22 mouse cellular contexts compared by ENCODE assay signal in genomic region chr1:106221964-106222363, GRCm38 (mm10). TPM values are rescaled to one million over a fixed set of nuclear protein-coding genes. Genes with fewer than 3 reads are reported as not detected.
DNase-seq lines count a peak whose midpoint lies in the region; ATAC-seq and TF ChIP-seq lines count a peak whose summit lies in the region.
"Had no signal": no experiment of that assay in that cellular context is flagged by ENCODE, and none has a peak within 500 bp of the region (broad histone marks: within the 10 kb centered on the region; RNA-seq: fewer than 3 reads in every experiment).

No protein-coding gene starts in this region.

- 46% methylated on average over 2 of the region's 2 CpGs for WGBS in heart, embryonic 10.5 days
- 53% methylated on average over 2 of the region's 2 CpGs for WGBS in heart, postnatal 0 days
- WGBS in neural tube, embryonic 12.5 days = 3% methylated on average over 2 of the region's 2 CpGs
- 13% methylated on average over 2 of the region's 2 CpGs for WGBS in neural tube, embryonic 15.5 days

- no peaks in the 10 kb centered on the region for H3K36me3 ChIP-seq in heart, embryonic 10.5 days
- H3K36me3 ChIP-seq in heart, postnatal 0 days (replicated peaks; ENCODE audit: control insufficient read depth, insufficient read depth, low read length) = no peaks in the 10 kb centered on the region
- H3K36me3 ChIP-seq in neural tube, embryonic 12.5 days = no peaks in the 10 kb centered on the region
- no peaks in the 10 kb centered on the region for H3K36me3 ChIP-seq in neural tube, embryonic 15.5 days
- H3K36me3 ChIP-seq: embryonic facial prominence, embryonic 13.5 days; midbrain, embryonic 10.5 days had no signal

- H3K4me3 ChIP-seq in heart, embryonic 10.5 days = no peak overlapping the region
- no peak overlapping the region for H3K4me3 ChIP-seq in heart, postnatal 0 days (ENCODE audit: low read depth, low read length)
- no peak overlapping the region for H3K4me3 ChIP-seq in neural tube, embryonic 12.5 days
- no peak overlapping the region for H3K4me3 ChIP-seq in neural tube, embryonic 15.5 days (replicated peaks)
- H3K4me3 ChIP-seq: embryonic facial prominence, embryonic 13.5 days; forebrain, embryonic 13.5 days; midbrain, embryonic 10.5 days had no signal

- no peak overlapping the region for H3K27ac ChIP-seq in heart, embryonic 10.5 days
- H3K27ac ChIP-seq in heart, postnatal 0 days (ENCODE audit: low read depth) = peak overlapping the region; percentile 47
- no peak overlapping the region for H3K27ac ChIP-seq in neural tube, embryonic 12.5 days
- no peak overlapping the region for H3K27ac ChIP-seq in neural tube, embryonic 15.5 days (replicated peaks)
- H3K27ac ChIP-seq: embryonic facial prominence, embryonic 13.5 days; forebrain, embryonic 13.5 days; kidney, postnatal 0 days; midbrain, embryonic 10.5 days; stomach, postnatal 0 days had no signal

- DNase-seq in heart, adult 11 months = peak; percentile 81
- DNase-seq in heart, embryonic 10.5 days (ENCODE audit: low spot score) = no peak
- DNase-seq in heart, postnatal 0 days (ENCODE audit: low spot score) = no peak
- DNase-seq in heart, adult 18-20 months = no peak
- no peak for DNase-seq in neural tube, embryonic 10.5 days (ENCODE audit: extremely low spot score, low spot score)
- no peak for DNase-seq in ovary, postnatal 14 days (ENCODE audit: low spot score)
- DNase-seq: adrenal gland, postnatal 10 days; cerebellum, adult 2 months; cerebellum, postnatal 25 days; kidney, adult 2 months; layer of hippocampus, postnatal 36 days; right cerebral cortex, postnatal 14 days; thymus, adult 2 months; thymus, postnatal 4 days had no signal

- ATAC-seq in heart, postnatal 0 days (ENCODE audit: insufficient read depth, low read depth) = no peak
- peak; percentile 67 for ATAC-seq in neural tube, embryonic 12.5 days (ENCODE audit: low FRiP score, low read depth)
- peak; percentile 39; the same call in 1 of the 2 replicates for ATAC-seq in neural tube, embryonic 15.5 days (ENCODE audit: low FRiP score)
- ATAC-seq: CD4-positive, CD25-positive, alpha-beta regulatory T cell, adult 4 months; forebrain, embryonic 13.5 days had no signal

- H3K4me2 ChIP-seq in heart, postnatal 0 days (ENCODE audit: low read depth, low read length) = no peak overlapping the region
- no peak overlapping the region for H3K4me2 ChIP-seq in neural tube, embryonic 12.5 days (replicated peaks)
- no peak overlapping the region for H3K4me2 ChIP-seq in neural tube, embryonic 15.5 days
- H3K4me2 ChIP-seq: embryonic facial prominence, embryonic 13.5 days; forebrain, embryonic 13.5 days had no signal

- peaks cover 20% of the 10 kb centered on the region; the same call in 1 of the 2 replicates for H3K4me1 ChIP-seq in heart, embryonic 10.5 days
- H3K4me1 ChIP-seq in heart, postnatal 0 days (ENCODE audit: control insufficient read depth, insufficient read depth) = peaks cover 23% of the 10 kb centered on the region
- H3K4me1 ChIP-seq in neural tube, embryonic 12.5 days = 0 out of 2 replicates have a peak, but pooled peaks cover 6% of the 10 kb centered on the region
- peaks cover 10% of the 10 kb centered on the region for H3K4me1 ChIP-seq in neural tube, embryonic 15.5 days

- no peak overlapping the region for H3K9ac ChIP-seq in heart, postnatal 0 days (replicated peaks; ENCODE audit: low read depth, low read length)
- no peak overlapping the region for H3K9ac ChIP-seq in neural tube, embryonic 12.5 days
- no peak overlapping the region for H3K9ac ChIP-seq in neural tube, embryonic 15.5 days (replicated peaks)
- H3K9ac ChIP-seq: embryonic facial prominence, embryonic 13.5 days; forebrain, embryonic 13.5 days had no signal

- no peaks in the 10 kb centered on the region for H3K27me3 ChIP-seq in heart, embryonic 10.5 days (ENCODE audit: insufficient read depth, poor library complexity, severe bottlenecking)
- H3K27me3 ChIP-seq in heart, postnatal 0 days (ENCODE audit: control insufficient read depth, insufficient read depth, low read length) = no peaks in the 10 kb centered on the region
- H3K27me3 ChIP-seq in neural tube, embryonic 12.5 days (replicated peaks) = no peaks in the 10 kb centered on the region
- no peaks in the 10 kb centered on the region for H3K27me3 ChIP-seq in neural tube, embryonic 15.5 days (replicated peaks)
- H3K27me3 ChIP-seq: embryonic facial prominence, embryonic 13.5 days; forebrain, embryonic 13.5 days had no signal

- no peak for TF ChIP-seq EP300 in heart, postnatal 0 days (IDR thresholded peaks at IDR 0.05; ENCODE audit: low read depth)

- TF ChIP-seq CTCF in heart, postnatal 0 days (IDR thresholded peaks at IDR 0.05; ENCODE audit: low read depth) = no peak

- no peaks in the 10 kb centered on the region for H3K9me3 ChIP-seq in heart, embryonic 10.5 days
- no peaks in the 10 kb centered on the region for H3K9me3 ChIP-seq in heart, postnatal 0 days (replicated peaks; ENCODE audit: control insufficient read depth, low read length)
- no peaks in the 10 kb centered on the region for H3K9me3 ChIP-seq in neural tube, embryonic 12.5 days
- no peaks in the 10 kb centered on the region for H3K9me3 ChIP-seq in neural tube, embryonic 15.5 days (replicated peaks)
- H3K9me3 ChIP-seq: forebrain, embryonic 13.5 days; midbrain, embryonic 10.5 days had no signal

RNA-seq across cellular contexts. Expression of gene Phlpp1, which starts 50.4 kb away (rescaled TPM):
- polyA plus RNA-seq in heart, embryonic 10.5 days (2016; fragmentation: Nextera tagmentation; extraction: Ambion mirVana) = 4.2 and 4.5 TPM in 2 replicates
- 15.2 and 17.8 TPM in 2 replicates for total RNA-seq in heart, postnatal 0 days (2014; rRNA removed; ENCODE audit: low replicate concordance)
- polyA plus RNA-seq in heart, postnatal 0 days (2015; fragmentation: Nextera tagmentation; extraction: Ambion mirVana) = 3.5 and 3.9 TPM in 2 replicates
- total RNA-seq in heart, adult 18-20 months (2021) = 10 to 100 TPM; 16.3 to 19.1 TPM
- polyA plus RNA-seq in neural tube, embryonic 12.5 days (2016; fragmentation: Nextera tagmentation; extraction: Ambion mirVana) = 8.8 TPM in 2 replicates
- polyA plus RNA-seq in neural tube, embryonic 15.5 days (2015; fragmentation: Nextera tagmentation; extraction: Ambion mirVana) = 7.5 and 7.8 TPM in 2 replicates
